Mouse (Mus musculus) forebrain, embryonic 12.5 days (tissue): ENCODE measurements around the gene Zbtb32. TPM values are rescaled to one million over a fixed set of nuclear protein-coding genes. Genes with fewer than 3 reads are reported as not detected.
A peak's percentile ranks its signal among the peaks of the same experiment; 100 is the strongest.

Experiments
- ATAC-seq: fragments of 200-750 bp; cut with Nextera tagmentation; 2 replicates; pipeline ENCODE4 v1.8.0; 2017; ENCODE audit warnings: moderate TSS enrichment; ENCODE audit not compliant: low FRiP score
- H3K27ac ChIP-seq: fragments of 300-500 bp; sonication (generic); 2 replicates; pipeline ENCODE4 v1.5.1; 2016; ENCODE audit warnings: mild to moderate bottlenecking
- H3K27me3 ChIP-seq: fragments of 300-500 bp; sonication (generic); 2 replicates; pipeline ENCODE4 v1.6.1; 2016; ENCODE audit warnings: mild to moderate bottlenecking
- H3K36me3 ChIP-seq: fragments of 300-500 bp; sonication (generic); replicated peaks from 2 replicates; pipeline ENCODE4 v1.6.1; 2016; ENCODE audit warnings: mild to moderate bottlenecking
- H3K4me1 ChIP-seq: fragments of 300-500 bp; sonication (generic); 2 replicates; pipeline ENCODE4 v1.6.1; 2016
- H3K4me2 ChIP-seq: fragments of 300-500 bp; sonication (generic); 2 replicates; pipeline ENCODE4 v1.6.1; 2016; ENCODE audit warnings: mild to moderate bottlenecking, moderate library complexity
- H3K4me3 ChIP-seq: fragments of 300-500 bp; sonication (generic); replicated peaks from 2 replicates; pipeline ENCODE4 v1.5.1; 2016; ENCODE audit warnings: mild to moderate bottlenecking
- H3K9ac ChIP-seq: fragments of 300-500 bp; sonication (generic); 2 replicates; pipeline ENCODE4 v1.6.1; 2016; ENCODE audit warnings: mild to moderate bottlenecking
- H3K9me3 ChIP-seq: fragments of 300-500 bp; sonication (generic); 2 replicates; pipeline ENCODE4 v1.6.1; 2016
- whole genome bisulfite sequencing: fragments of 180-500 bp; shearing (Covaris S2); methylation state at CpG from one replicate; pipeline ENCODE4 v1.1.7; 2016; 5-methylcytosine and 5-hydroxymethylcytosine counted together
- microRNA-seq: library from miRNA; unstranded; fragments of <30 nt; microRNA quantifications from one replicate; pipeline ENCODE4, GENCODE M21; 2017
- polyA plus RNA-seq: library from polyadenylated mRNA; unstranded; fragments of >200 nt; fragmentation: Nextera tagmentation; extraction: Ambion mirVana; gene quantifications from 2 replicates; pipeline ENCODE4 v1.2.1, GENCODE M21; 2016

Gene Zbtb32
- polyA plus RNA-seq, 1 experiment from 2014 or later: 0.46 TPM

GRCm38 (mm10) chr7:30550603-30551002 lies 48.1 kb downstream of the Zbtb32 start:
- Histone ChIP-seq H3K4me2 (no peak overlapping the region), H3K9me3 (no peaks in the 10 kb centered on the region), H3K4me3 (no peak overlapping the region), H3K27me3 (no peaks in the 10 kb centered on the region), H3K36me3 (peaks cover 41% of the 10 kb centered on the region), H3K27ac (no peak overlapping the region), H3K9ac (no peak overlapping the region), H3K4me1 (peaks cover 23% of the 10 kb centered on the region)
- no peak for ATAC-seq
- WGBS: 95% methylated on average over 1 of the region's 1 CpGs

- ATAC-seq: no peak
- Histone ChIP-seq H3K9ac (no peak overlapping the region), H3K4me1 (peaks cover 23% of the 10 kb centered on the region), H3K36me3 (peaks cover 38% of the 10 kb centered on the region), H3K4me3 (no peak overlapping the region), H3K27ac (no peak overlapping the region), H3K4me2 (no peak overlapping the region), H3K9me3 (no peaks in the 10 kb centered on the region), H3K27me3 (no peaks in the 10 kb centered on the region)
- WGBS: 92% methylated on average over 2 of the region's 2 CpGs
These were observed 48.8 kb downstream of the Zbtb32 start for GRCm38 (mm10) chr7:30549880-30550279.

GRCm38 (mm10) chr7:30544327-30544726 lies 54.4 kb downstream of the Zbtb32 start:
- 95% methylated on average over 2 of the region's 2 CpGs for WGBS
- H3K36me3 ChIP-seq: peaks cover 64% of the 10 kb centered on the region

GRCm38 (mm10) chr7:30540572-30540971 lies 58.1 kb downstream of the Zbtb32 start:
- Histone ChIP-seq H3K4me1 (peaks cover 5% of the 10 kb centered on the region), H3K4me3 (no peak overlapping the region), H3K9me3 (no peaks in the 10 kb centered on the region), H3K4me2 (no peak overlapping the region), H3K27me3 (no peaks in the 10 kb centered on the region), H3K36me3 (peaks cover 49% of the 10 kb centered on the region), H3K27ac (no peak overlapping the region), H3K9ac (no peak overlapping the region)
- no peak for ATAC-seq
- WGBS: 88% methylated on average over 7 of the region's 7 CpGs

More at GRCm38 (mm10) chr7:30544327-30544726, 54.4 kb downstream of the Zbtb32 start:
- no peak for ATAC-seq
- no peaks in the 10 kb centered on the region for H3K9me3 ChIP-seq
- H3K4me3 ChIP-seq: no peak overlapping the region
- H3K27me3 ChIP-seq: no peaks in the 10 kb centered on the region
- no peak overlapping the region for H3K27ac ChIP-seq
- no peak overlapping the region for H3K9ac ChIP-seq
- no peaks in the 10 kb centered on the region for H3K4me1 ChIP-seq
- no peak overlapping the region for H3K4me2 ChIP-seq

Small RNA genes within 50 kb of the gene (microRNA-seq; reads per million reads assigned to microRNA genes)
- gene Gm38670 (3.2 reads per million, percentile 8 among the genes with 10 or more reads in this experiment), gene Mir3569 (not detected)

Other genes starting within 250 kb of the Zbtb32 start
- gene Lrfn3, start 236.1 kb downstream of the Zbtb32 start, polyA plus RNA-seq: 7.3 and 8.1 TPM in 2 replicates
- gene Tyrobp, start 185.1 kb downstream of the Zbtb32 start, polyA plus RNA-seq: 11.3 and 11.7 TPM in 2 replicates
- not detected in 2 replicates for gene Hcst, start 179.1 kb downstream of the Zbtb32 start, polyA plus RNA-seq
- gene Nfkbid, start 177.2 kb downstream of the Zbtb32 start, polyA plus RNA-seq: 0.97 and 1.4 TPM in 2 replicates
- gene Aplp1, start 153.4 kb downstream of the Zbtb32 start, polyA plus RNA-seq: 214 and 237 TPM in 2 replicates
- 1.1 and 1.6 TPM in 2 replicates for gene Kirrel2, start 141.2 kb downstream of the Zbtb32 start, polyA plus RNA-seq
- gene Nphs1, start 140.6 kb downstream of the Zbtb32 start, polyA plus RNA-seq: 0.09 and 0.35 TPM in 2 replicates
- gene Prodh2, start 105.3 kb downstream of the Zbtb32 start, polyA plus RNA-seq: not detected in 2 replicates
- 89.4 and 98.9 TPM in 2 replicates for gene Arhgap33, start 63.8 kb downstream of the Zbtb32 start, polyA plus RNA-seq
- gene Hspb6, start 46.7 kb downstream of the Zbtb32 start, polyA plus RNA-seq: 7.9 and 8.4 TPM in 2 replicates
- 16.1 and 18.6 TPM in 2 replicates for gene Proser3, start 46.6 kb downstream of the Zbtb32 start, polyA plus RNA-seq
- gene Lin37, start 39.1 kb downstream of the Zbtb32 start, polyA plus RNA-seq: 51.7 and 63.1 TPM in 2 replicates
- gene U2af1l4, start 35.6 kb downstream of the Zbtb32 start, polyA plus RNA-seq: 88.1 and 95.7 TPM in 2 replicates
- gene Gm49396, start 35.6 kb downstream of the Zbtb32 start, polyA plus RNA-seq: 24.0 and 24.9 TPM in 2 replicates
- 142 and 145 TPM in 2 replicates for gene Psenen, start 35.3 kb downstream of the Zbtb32 start, polyA plus RNA-seq
- 3.4 and 5.6 TPM in 2 replicates for gene Igflr1, start 33.5 kb downstream of the Zbtb32 start, polyA plus RNA-seq
- gene Kmt2b, start 10.2 kb downstream of the Zbtb32 start, polyA plus RNA-seq: 13.0 TPM in 2 replicates
- gene Upk1a, start 13.9 kb upstream of the Zbtb32 start, polyA plus RNA-seq: 0.23 and 0.61 TPM in 2 replicates
- gene Cox6b1, start 27.2 kb upstream of the Zbtb32 start, polyA plus RNA-seq: 814 and 871 TPM in 2 replicates
- gene Etv2, start 36.9 kb upstream of the Zbtb32 start, polyA plus RNA-seq: not detected in 2 replicates
- 144 and 150 TPM in 2 replicates for gene Rbm42, start 51.4 kb upstream of the Zbtb32 start, polyA plus RNA-seq
- 63.7 and 64.5 TPM in 2 replicates for gene Haus5, start 66.1 kb upstream of the Zbtb32 start, polyA plus RNA-seq
- gene Pmis2, start 72.7 kb upstream of the Zbtb32 start, polyA plus RNA-seq: not detected in 2 replicates
- 0.33 TPM in 1 of 2 replicates, not detected in the other for gene 2200002J24Rik, start 100.0 kb upstream of the Zbtb32 start, polyA plus RNA-seq
- 1.6 and 1.8 TPM in 2 replicates for gene Atp4a, start 113.3 kb upstream of the Zbtb32 start, polyA plus RNA-seq
- gene Tmem147, start 130.6 kb upstream of the Zbtb32 start, polyA plus RNA-seq: 135 and 144 TPM in 2 replicates
- 0.49 and 0.69 TPM in 2 replicates for gene Gapdhs, start 144.8 kb upstream of the Zbtb32 start, polyA plus RNA-seq
- 1.5 and 2.0 TPM in 2 replicates for gene Sbsn, start 152.6 kb upstream of the Zbtb32 start, polyA plus RNA-seq
- gene Dmkn, start 164.8 kb upstream of the Zbtb32 start, polyA plus RNA-seq: not detected in 2 replicates
- gene Krtdap, start 189.0 kb upstream of the Zbtb32 start, polyA plus RNA-seq: not detected in 2 replicates
- gene Ffar2, start 224.9 kb upstream of the Zbtb32 start, polyA plus RNA-seq: not detected in 2 replicates